Mouse (Mus musculus): ENCODE measurements around the gene Vps36.

DNA sequence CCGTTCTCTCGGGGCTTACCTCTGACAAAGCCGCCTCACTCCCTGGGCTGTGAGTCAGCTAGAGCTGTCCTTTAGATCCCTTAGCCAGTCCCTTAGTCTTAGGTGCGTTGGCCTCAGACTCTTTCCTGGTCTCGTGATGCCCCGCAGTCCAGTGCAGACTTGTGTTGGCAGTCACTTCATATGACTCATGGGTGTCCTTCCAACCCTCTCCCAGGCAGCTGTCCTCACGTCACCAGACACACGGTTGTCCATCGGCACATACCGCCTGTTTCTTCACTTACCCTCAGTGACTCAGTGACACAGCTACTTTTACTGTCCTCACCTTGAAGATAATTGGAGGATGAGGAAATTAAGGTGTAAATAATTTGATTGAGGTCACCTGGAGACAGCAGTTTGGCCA is 22.2 kb downstream of the Vps36 start:
- no peak for TF ChIP-seq CTCF (IDR thresholded peaks at IDR 0.05; ENCODE audit: low read depth, low read length)
- no peak for TF ChIP-seq POLR2A (IDR thresholded peaks at IDR 0.05; ENCODE audit: insufficient read depth, low read length)
- no peak for TF ChIP-seq EP300 (IDR thresholded peaks at IDR 0.05; ENCODE audit: insufficient read depth, low read depth, low read length)

All from ES-Bruce4 (cell line).